In genomic region chr17:47578655-47579054, GRCm38 (mm10) we compare ENCODE assay signal across 22 mouse cellular contexts. TPM values are rescaled to one million over a fixed set of nuclear protein-coding genes. Genes with fewer than 3 reads are reported as not detected.
DNase-seq lines count a peak whose midpoint lies in the region; ATAC-seq and TF ChIP-seq lines count a peak whose summit lies in the region.
"Had no signal": no experiment of that assay in that cellular context is flagged by ENCODE, and none has a peak within 500 bp of the region (broad histone marks: within the 10 kb centered on the region; RNA-seq: fewer than 3 reads in every experiment).

No protein-coding gene starts in this region.

- 65% methylated on average over 6 of the region's 6 CpGs for WGBS in bone marrow, adult 2 months
- 62% methylated on average over 6 of the region's 6 CpGs for WGBS in liver, embryonic 11.5 days

- H3K4me1 ChIP-seq in bone marrow, adult 2 months (ENCODE audit: control insufficient read depth, insufficient read depth, low read length), result no peaks in the 10 kb centered on the region; the same call in 1 of the 2 replicates
- H3K4me1 ChIP-seq in liver, embryonic 11.5 days (replicated peaks; ENCODE audit: control insufficient read depth, insufficient read depth, low read length), result peaks cover 7% of the 10 kb centered on the region
- H3K4me1 ChIP-seq: forebrain, embryonic 15.5 days; heart, embryonic 13.5 days; hindbrain, embryonic 15.5 days; neural tube, embryonic 12.5 days had no signal

- no peak for TF ChIP-seq CTCF in bone marrow, adult 2 months (IDR thresholded peaks at IDR 0.05; ENCODE audit: control insufficient read depth, insufficient read depth, low read length)

- H3K27ac ChIP-seq in bone marrow, adult 2 months (ENCODE audit: control insufficient read depth, insufficient read depth, low read depth, low read length, poor library complexity), result peak overlapping the region; percentile 6; the same call in 1 of the 2 replicates
- no peak overlapping the region for H3K27ac ChIP-seq in liver, embryonic 11.5 days (ENCODE audit: low read depth, low read length)
- H3K27ac ChIP-seq: embryonic facial prominence, embryonic 10.5 days; forebrain, embryonic 15.5 days; heart, embryonic 13.5 days; hindbrain, embryonic 15.5 days; limb, embryonic 13.5 days; lung, embryonic 15.5 days; macrophage; midbrain, embryonic 12.5 days; neural tube, embryonic 12.5 days had no signal

- no peaks in the 10 kb centered on the region for H3K27me3 ChIP-seq in liver, embryonic 11.5 days (replicated peaks; ENCODE audit: control insufficient read depth, insufficient read depth, low read length)
- H3K27me3 ChIP-seq: forebrain, embryonic 15.5 days; heart, embryonic 13.5 days; hindbrain, embryonic 15.5 days; limb, embryonic 13.5 days; lung, embryonic 15.5 days; neural tube, embryonic 12.5 days had no signal

- intact Hi-C loops in left cerebral cortex, postnatal 14 days (cut with DNase I), result no loop called here

- no peaks in the 10 kb centered on the region for H3K36me3 ChIP-seq in liver, embryonic 11.5 days (ENCODE audit: control insufficient read depth, insufficient read depth, low read length)
- H3K36me3 ChIP-seq: embryonic facial prominence, embryonic 10.5 days; forebrain, embryonic 15.5 days; heart, embryonic 13.5 days; hindbrain, embryonic 15.5 days; limb, embryonic 13.5 days; lung, embryonic 15.5 days; midbrain, embryonic 12.5 days; neural tube, embryonic 12.5 days had no signal

- peak; percentile 85 for ATAC-seq in liver, embryonic 11.5 days (replicated peaks; ENCODE audit: low FRiP score)
- ATAC-seq in megakaryocyte progenitor cell, adult 5-6 weeks (replicated peaks; ENCODE audit: poor library complexity), result peak; percentile 87
- ATAC-seq: forebrain, embryonic 15.5 days had no signal

- no peak for TF ChIP-seq POLR2A in bone marrow, adult 2 months (IDR thresholded peaks at IDR 0.05; ENCODE audit: borderline replicate concordance, control insufficient read depth, low read depth, low read length)

- H3K4me3 ChIP-seq in bone marrow, adult 2 months (replicated peaks; ENCODE audit: control insufficient read depth, low read depth, low read length), result no peak overlapping the region
- H3K4me3 ChIP-seq in liver, embryonic 11.5 days (ENCODE audit: low read depth, low read length), result no peak overlapping the region
- H3K4me3 ChIP-seq: embryonic facial prominence, embryonic 10.5 days; forebrain, embryonic 15.5 days; heart, embryonic 13.5 days; hindbrain, embryonic 15.5 days; limb, embryonic 13.5 days; lung, embryonic 15.5 days; midbrain, embryonic 12.5 days; neural tube, embryonic 12.5 days had no signal

- DNase-seq in adrenal gland, postnatal 10 days, result peak; percentile 28
- DNase-seq in liver, embryonic 11.5 days (ENCODE audit: low spot score), result no peak
- no peak for DNase-seq in ovary, adult 18-20 months (ENCODE audit: low spot score)
- no peak for DNase-seq in layer of hippocampus, adult 18-20 months (ENCODE audit: low spot score in 2 of 2)
- no peak for DNase-seq in left cerebral cortex, postnatal 14 days (ENCODE audit: low spot score in 2 of 2)
- DNase-seq: cerebellum, adult 11-12 months; cerebellum, postnatal 36 days; gastrocnemius, postnatal 14 days; heart, adult 18-20 months; heart, postnatal 36 days; kidney, adult 11 months had no signal

- H3K9me3 ChIP-seq in liver, embryonic 11.5 days (ENCODE audit: control insufficient read depth, low read length), result no peaks in the 10 kb centered on the region
- H3K9me3 ChIP-seq: embryonic facial prominence, embryonic 10.5 days; forebrain, embryonic 15.5 days; heart, embryonic 13.5 days; hindbrain, embryonic 15.5 days; limb, embryonic 13.5 days; lung, embryonic 15.5 days; midbrain, embryonic 12.5 days; neural tube, embryonic 12.5 days had no signal

- H3K9ac ChIP-seq in liver, embryonic 11.5 days (ENCODE audit: low read depth, low read length), result no peak overlapping the region
- H3K9ac ChIP-seq: forebrain, embryonic 15.5 days; heart, embryonic 13.5 days; hindbrain, embryonic 15.5 days; limb, embryonic 13.5 days; lung, embryonic 15.5 days; midbrain, embryonic 12.5 days; neural tube, embryonic 12.5 days had no signal

- H3K4me2 ChIP-seq in liver, embryonic 11.5 days, result no peak overlapping the region
- H3K4me2 ChIP-seq: forebrain, embryonic 15.5 days; heart, embryonic 13.5 days; hindbrain, embryonic 15.5 days; limb, embryonic 13.5 days; lung, embryonic 15.5 days; midbrain, embryonic 12.5 days; neural tube, embryonic 12.5 days had no signal

RNA-seq across cellular contexts. Expression of gene Bysl, which starts 32.6 kb away (rescaled TPM):
- total RNA-seq in adrenal gland, postnatal 10 days (2021), result 10 to 100 TPM; 14.1 to 16.6 TPM
- 5.8 and 9.5 TPM in 2 replicates for polyA plus RNA-seq in bone marrow, adult 2 months (2011; ENCODE audit: insufficient read depth, insufficient read length, low replicate concordance, missing spikeins)
- polyA plus RNA-seq in liver, embryonic 11.5 days (2014; fragmentation: Nextera tagmentation; extraction: Ambion mirVana), result 43.1 and 45.9 TPM in 2 replicates
- 9.8 and 11.6 TPM in 2 replicates for total RNA-seq in megakaryocyte progenitor cell, adult 5-6 weeks (2015)
- 15.4 and 16.0 TPM in 2 replicates for total RNA-seq in megakaryocyte progenitor cell, adult 5-6 weeks (2017)
- 10 to 100 TPM; 19.4 to 19.5 TPM for total RNA-seq in layer of hippocampus, adult 18-20 months (2021)
- 10 to 100 TPM; 21.0 to 21.1 TPM for total RNA-seq in left cerebral cortex, postnatal 14 days (2021)

RNA-seq across cellular contexts. Expression of gene Med20, which starts 32.7 kb away (rescaled TPM):
- 10 to 100 TPM; 38.1 to 39.8 TPM for total RNA-seq in adrenal gland, postnatal 10 days (2021)
- polyA plus RNA-seq in bone marrow, adult 2 months (2011; ENCODE audit: insufficient read depth, insufficient read length, low replicate concordance, missing spikeins), result 18.0 and 21.2 TPM in 2 replicates
- polyA plus RNA-seq in liver, embryonic 11.5 days (2014; fragmentation: Nextera tagmentation; extraction: Ambion mirVana), result 48.9 and 53.3 TPM in 2 replicates
- total RNA-seq in megakaryocyte progenitor cell, adult 5-6 weeks (2015), result 20.4 and 23.8 TPM in 2 replicates
- total RNA-seq in megakaryocyte progenitor cell, adult 5-6 weeks (2017), result 37.7 and 40.7 TPM in 2 replicates
- 10 to 100 TPM; 33.4 to 36.9 TPM for total RNA-seq in layer of hippocampus, adult 18-20 months (2021)
- total RNA-seq in left cerebral cortex, postnatal 14 days (2021), result 10 to 100 TPM; 20.8 to 28.9 TPM

RNA-seq across cellular contexts. Expression of gene Gm20517, which starts 32.7 kb away (rescaled TPM):
- 1 to 10 TPM; 2.8 to 5.5 TPM for total RNA-seq in adrenal gland, postnatal 10 days (2021)
- 3.0 and 5.1 TPM in 2 replicates for polyA plus RNA-seq in bone marrow, adult 2 months (2011; ENCODE audit: insufficient read depth, insufficient read length, low replicate concordance, missing spikeins)
- polyA plus RNA-seq in liver, embryonic 11.5 days (2014; fragmentation: Nextera tagmentation; extraction: Ambion mirVana), result 1.5 and 2.5 TPM in 2 replicates
- 0.56 and 2.2 TPM in 2 replicates for total RNA-seq in megakaryocyte progenitor cell, adult 5-6 weeks (2015)
- 3.4 and 3.6 TPM in 2 replicates for total RNA-seq in megakaryocyte progenitor cell, adult 5-6 weeks (2017)
- 1 to 10 TPM; 4.2 to 5.8 TPM for total RNA-seq in layer of hippocampus, adult 18-20 months (2021)
- 1 to 10 TPM; 5.8 to 7.4 TPM for total RNA-seq in left cerebral cortex, postnatal 14 days (2021)

RNA-seq across cellular contexts. Expression of gene Usp49, which starts 51.8 kb away (rescaled TPM):
- 1 to 10 TPM; 6.8 to 9.0 TPM for total RNA-seq in adrenal gland, postnatal 10 days (2021)
- polyA plus RNA-seq in bone marrow, adult 2 months (2011; ENCODE audit: insufficient read depth, insufficient read length, low replicate concordance, missing spikeins), result 9.3 and 10.3 TPM in 2 replicates
- polyA plus RNA-seq in liver, embryonic 11.5 days (2014; fragmentation: Nextera tagmentation; extraction: Ambion mirVana), result 4.1 and 4.8 TPM in 2 replicates
- 4.8 and 5.9 TPM in 2 replicates for total RNA-seq in megakaryocyte progenitor cell, adult 5-6 weeks (2015)
- 4.5 and 6.4 TPM in 2 replicates for total RNA-seq in megakaryocyte progenitor cell, adult 5-6 weeks (2017)
- total RNA-seq in layer of hippocampus, adult 18-20 months (2021), result 10 to 100 TPM in 1 of 2 experiments, 1 to 10 TPM in 1; 9.7 to 10.8 TPM
- 10 to 100 TPM in 1 of 2 experiments, 1 to 10 TPM in 1; 9.0 to 10.4 TPM for total RNA-seq in left cerebral cortex, postnatal 14 days (2021)
